Mouse (Mus musculus) ES-CJ7 (cell line): ENCODE results near the gene Zmynd8.
A peak's percentile ranks its signal among the peaks of the same experiment; 100 is the strongest.

Experiments
- DNase-seq: peaks from one replicate; pipeline ENCODE4 v3.0.0; 2011; ENCODE audit warnings: low read depth, low spot score

Zmynd8 gene

DNA sequence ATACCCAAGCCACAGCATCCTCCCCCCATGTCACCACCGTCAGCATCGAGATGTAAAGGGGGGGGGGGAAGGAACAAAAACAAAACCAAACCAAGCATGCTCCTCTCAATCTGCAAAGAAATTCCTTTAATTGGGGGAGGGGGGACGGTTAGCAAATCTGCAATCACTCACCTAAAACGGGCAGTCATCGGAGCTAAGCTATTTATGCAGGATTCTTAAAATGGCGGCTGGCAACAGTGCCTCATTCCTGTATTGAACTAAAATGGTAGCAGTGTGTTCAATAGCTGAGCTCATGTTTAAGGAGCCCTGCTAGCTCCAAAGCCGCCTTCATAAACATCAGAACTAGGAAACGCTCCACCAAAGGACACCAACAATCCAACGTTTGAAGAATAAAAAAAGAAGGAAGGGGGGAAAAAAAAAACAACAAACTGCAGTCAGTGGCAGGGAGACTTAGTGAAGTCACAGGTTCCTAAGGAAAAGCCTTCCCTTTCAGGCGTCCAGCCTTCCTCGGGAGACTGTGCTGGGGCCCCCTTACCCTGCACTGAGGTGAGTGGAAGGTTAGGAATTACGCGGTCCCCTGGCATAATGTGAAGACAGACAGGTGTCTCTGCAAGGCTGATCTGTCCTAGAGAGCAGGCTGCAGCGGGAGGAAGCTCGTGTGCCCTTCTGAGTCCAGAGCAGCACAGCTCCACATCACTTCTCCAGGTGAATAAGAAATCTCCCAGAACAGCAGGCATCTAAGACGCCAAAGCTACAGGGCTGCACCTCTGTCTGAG lies 19.2 kb downstream of the Zmynd8 start:
- DNase-seq: no peak

DNA sequence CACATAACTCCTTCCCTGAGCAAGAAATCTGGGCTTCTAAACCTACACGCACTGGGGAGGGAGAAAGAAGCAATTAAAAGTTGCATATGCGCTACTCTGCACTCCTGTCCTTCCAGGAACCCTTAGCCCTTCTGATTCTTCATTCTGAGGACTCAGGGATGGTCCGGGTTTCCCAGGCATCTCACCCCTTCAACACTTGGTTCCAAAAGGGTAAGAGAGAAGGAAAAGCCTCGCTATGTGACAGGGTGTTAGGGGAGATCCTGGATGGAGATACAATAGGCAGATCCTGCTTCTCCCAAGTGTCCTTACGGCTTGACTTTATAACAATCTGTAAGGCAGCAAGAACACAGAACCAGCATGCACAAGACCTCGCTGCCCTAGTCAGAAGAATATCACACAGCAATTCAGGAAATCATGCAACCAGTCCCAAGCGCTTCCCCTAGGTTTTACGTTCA lies 19.9 kb downstream of the Zmynd8 start:
- no peak for DNase-seq

DNA sequence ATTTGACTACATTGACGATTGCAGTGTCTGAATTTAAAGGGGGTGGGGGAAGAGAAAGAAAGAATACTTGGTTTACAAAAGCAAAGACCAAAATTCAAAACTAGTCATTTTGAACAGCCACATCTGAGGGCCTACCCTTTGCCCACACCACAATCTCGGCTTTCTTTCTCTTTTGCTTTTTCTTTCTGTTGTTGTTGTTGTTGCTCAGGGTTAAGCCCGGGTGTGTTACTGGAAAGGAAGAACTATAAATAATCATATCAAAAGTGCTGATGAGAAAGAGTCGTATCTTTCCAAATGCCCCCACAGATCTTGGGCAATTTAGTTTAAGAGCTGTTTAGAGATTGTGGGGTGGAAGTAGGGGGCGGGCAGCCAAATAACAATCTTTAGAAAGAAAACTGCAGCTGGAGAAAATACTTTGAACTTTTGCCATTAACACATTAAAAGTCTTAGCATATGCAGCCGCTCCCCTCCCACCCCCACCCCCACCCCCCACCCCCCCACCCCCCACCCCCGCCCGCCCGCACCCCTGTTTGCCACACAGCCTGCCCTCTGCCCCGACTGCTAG lies 20.7 kb downstream of the Zmynd8 start:
- no peak for DNase-seq

DNA sequence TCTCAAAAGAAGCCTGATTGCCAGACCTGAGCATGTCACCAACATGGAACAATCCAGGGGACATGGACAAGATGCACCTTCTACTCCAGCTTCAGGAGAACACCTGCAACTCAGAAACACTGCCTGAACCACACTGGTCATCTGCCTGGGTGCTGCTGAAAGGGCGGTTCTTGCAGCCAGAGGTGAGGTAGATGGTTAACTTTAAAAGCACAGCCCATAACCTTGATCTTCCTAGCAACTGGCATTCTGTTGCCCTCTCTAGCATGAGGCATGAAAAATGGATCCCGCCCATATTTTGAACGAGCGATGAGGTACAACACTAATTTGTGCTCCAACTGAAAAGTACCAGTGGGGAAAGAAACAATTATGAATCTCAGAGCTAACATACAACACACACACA lies 21.6 kb downstream of the Zmynd8 start:
- no peak for DNase-seq

DNA sequence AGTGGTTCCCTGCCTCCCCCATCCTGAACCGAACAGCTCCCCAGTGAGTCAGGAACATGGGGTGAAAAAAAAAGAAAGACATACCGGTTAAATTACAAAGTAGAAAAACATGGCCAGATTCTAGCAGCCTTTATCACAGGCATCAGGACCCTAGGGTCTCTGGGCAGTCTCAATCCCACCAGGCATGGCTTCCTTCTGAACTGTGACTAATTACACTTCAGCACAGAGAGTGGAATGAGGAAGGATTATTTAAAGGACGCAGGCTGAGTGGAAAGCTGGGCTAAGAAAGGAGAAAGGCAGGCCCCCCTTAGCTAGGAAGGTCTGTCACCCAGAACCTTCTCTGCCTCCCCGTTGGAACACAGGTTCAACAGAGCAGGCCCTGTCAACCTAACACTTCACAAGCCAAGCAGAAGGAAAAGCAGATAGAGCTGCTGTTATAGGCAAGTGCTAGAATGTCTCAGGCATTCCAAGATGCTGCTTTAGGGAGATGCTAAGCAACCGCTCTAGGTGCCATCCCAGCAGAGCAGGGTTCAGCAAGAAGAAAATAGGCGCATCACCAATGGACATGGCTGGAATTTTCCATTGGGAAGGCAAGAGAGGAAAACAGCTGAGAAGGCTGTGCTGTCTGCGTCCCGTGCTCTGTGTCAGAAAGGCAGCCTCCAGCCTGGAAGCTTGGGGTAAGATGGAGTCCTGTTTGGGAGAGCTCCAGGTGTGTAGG lies 22.5 kb downstream of the Zmynd8 start:
- no peak for DNase-seq

DNA sequence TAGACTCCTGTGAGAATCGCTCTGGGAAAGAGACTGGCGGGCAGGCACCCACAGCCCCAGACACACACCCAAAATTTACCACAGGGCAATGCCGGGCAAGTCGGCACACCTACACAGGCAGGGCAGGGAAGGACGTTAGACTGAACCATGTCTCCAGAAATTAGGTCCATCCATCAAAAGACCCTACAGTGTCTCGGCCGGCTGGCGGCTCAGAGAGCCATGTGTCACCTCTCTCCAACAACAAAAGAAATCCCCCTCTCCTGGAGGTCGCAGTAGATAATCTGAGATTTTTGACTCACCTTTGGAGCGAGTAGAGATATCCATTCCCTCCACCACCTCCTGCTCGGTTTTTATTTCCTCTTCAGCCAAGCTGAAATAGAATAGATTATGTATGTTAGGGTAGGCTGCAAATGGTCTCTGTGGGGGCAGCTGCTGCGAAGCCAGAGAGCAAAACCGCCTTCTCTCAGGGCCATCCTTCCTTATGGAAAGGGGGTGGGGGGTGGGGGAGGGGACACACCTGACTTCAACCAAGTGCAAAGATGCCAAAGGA lies 23.3 kb downstream of the Zmynd8 start:
- no peak for DNase-seq

DNA sequence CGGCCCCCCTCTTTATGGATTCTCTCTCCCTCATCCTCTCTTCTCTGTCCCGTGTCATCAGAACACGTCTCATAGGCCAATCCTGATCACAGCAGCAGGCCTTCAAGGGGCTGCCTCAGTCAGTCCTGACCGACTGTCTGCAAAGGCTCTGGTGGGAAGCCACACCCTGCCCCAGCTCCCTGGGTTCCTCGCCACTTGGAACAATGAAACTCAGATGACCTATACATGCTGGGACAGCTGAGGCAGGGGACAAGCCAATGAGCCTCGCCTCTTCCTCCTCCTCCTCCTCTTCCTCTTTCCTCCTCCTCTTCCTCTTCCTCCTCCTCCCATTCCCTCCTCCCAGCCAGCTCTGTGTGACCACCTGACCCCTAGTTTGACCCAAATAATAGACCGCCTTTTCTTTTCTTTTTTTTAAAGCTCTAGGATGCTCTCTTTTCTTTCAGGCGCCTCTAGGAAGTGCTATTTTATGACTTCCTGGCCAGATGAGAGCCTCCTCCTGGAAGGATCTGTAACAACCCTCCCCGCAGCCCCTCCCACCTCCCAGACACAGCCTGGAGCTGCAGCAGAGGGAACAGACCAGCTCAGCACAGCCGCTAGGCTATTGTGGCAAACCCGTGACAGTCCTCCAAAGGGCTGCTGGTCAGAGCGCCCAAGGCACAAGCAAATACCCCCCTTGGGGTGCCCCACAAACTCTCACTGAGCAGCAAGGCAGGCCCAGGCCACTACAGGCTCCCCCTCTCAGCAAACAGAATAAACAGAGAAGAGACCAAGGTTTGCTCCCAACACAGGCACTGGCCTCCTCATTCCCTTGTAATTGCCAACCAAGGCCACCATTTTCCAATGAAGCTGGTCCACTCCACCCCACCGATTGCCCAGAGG lies 24.1 kb downstream of the Zmynd8 start:
- DNase-seq: peak; percentile 84

DNA sequence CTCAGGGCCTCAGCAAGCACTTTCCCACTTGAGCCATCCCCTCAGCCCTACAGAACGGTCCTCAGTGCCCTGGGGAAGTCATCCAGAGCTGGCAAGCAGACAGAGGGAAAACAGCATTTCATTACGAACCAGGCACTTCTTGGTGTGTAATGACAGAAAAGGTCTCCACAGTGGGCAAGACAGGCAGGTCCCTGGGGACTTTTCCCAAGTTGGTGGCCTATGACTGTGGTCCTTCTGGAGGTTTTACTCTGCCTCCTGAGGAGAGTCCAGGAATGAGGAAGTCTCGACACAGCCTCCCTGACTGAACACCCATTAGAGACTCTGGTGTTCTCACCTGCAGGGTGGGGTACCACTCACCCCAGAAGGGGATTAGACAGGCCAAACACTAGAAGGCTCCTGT lies 25.0 kb downstream of the Zmynd8 start:
- no peak for DNase-seq

DNA sequence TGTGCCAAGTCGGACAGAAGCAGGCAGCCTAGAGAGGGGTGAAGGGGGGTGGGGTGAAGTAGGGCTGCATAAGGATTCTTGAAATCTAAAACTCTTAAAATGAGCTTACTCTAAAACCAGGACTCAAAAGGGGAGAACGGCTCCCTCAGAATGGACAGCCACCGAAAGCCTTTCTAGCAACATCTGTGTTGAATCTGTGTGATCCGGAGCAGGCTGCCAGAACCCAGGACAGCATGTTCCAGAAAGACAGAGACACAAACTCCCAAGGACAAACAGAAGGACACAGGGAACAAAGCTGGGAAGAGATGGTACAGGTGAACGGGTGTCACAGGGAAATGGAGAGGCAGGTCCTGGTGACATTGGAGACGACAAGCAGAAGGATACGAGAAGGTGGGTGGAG lies 25.6 kb downstream of the Zmynd8 start:
- no peak for DNase-seq

DNA sequence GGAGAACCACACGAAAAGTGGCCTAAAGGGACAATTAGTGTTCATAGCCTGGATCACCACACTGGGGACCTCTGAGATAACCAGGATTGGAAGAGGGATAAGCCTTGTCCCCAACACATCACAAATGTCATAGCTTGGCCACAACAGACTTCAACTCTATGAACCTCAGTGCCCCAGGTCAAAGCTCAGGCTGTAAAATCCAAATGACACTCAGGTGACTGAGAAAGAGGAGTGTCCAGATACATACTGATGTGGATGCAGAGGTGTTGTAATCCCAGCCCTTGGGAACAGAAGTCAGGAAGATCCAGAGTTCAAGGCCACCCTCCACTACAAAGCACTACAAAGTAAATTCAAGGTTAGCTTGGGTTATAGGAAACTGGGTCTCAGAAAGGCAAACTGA lies 29.6 kb downstream of the Zmynd8 start:
- DNase-seq: no peak

DNA sequence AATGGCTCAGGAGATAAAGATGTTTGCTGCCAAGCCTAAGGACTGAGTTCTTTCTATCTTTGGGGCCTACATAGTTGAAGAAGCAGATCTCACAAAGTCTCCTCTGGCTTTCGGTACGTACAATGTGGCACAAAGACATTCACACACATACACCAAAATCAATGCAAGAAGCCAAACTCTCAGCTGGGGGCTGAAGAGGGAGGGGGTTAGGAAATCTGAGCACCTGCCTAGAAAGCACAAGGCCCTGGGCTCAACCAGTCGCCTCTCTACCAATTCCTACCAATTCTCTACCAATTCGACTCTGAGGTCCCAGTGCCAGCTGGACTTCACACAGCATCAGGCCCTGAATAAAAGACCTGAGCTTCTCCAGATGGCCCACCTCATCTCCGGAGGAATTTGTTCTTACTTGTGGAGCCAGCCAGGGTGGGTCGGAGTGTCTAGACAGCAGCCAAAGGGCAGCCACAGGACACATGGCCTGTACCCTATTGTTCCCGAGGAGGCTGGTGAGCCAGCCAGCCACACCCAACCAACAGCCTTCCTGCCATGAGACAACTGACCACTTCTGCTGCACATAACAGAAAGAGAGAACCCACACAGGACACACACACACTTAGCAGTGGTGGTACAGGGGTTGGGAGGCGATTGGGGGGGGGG lies 30.2 kb downstream of the Zmynd8 start:
- no peak for DNase-seq

DNA sequence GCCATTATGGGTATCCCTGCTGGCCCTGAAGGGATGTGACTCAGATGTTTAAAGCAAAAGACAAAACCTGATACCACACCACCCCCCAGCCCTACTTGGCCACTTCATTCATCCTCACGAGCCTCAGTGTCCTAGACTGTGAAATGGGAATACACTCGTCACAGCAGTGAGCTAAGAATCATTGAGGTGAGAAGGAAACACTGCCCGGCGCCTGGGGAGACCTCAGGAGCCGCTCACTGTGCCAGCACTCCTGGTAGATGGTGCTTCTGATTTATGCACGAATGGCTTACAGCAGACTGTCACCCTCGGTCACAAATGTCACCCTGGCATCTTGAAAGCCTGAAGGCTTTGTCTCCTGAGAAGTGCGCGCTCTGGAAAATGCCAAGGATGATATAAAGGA lies 31.3 kb downstream of the Zmynd8 start:
- DNase-seq: no peak

DNA sequence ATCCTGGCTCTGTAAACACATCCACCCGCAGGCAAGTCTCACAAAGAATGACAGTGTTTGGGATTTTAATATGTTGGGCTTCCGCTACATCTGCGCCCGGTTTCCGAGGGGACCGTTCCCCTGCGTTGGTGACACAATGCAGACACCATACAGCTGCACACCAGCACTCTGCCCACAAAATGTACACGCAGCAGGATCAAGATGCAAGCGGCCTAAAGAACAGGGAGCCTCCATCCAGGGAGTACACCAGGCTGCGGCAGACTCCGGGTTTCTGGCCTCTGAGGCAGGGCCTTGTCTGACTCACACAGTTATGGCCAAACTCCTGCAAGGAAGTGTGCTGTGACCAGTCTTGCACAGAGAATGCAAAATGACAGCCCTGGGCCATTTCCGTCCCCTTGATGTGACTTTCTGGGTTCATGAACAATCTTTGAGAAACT lies 31.8 kb downstream of the Zmynd8 start:
- DNase-seq: no peak

DNA sequence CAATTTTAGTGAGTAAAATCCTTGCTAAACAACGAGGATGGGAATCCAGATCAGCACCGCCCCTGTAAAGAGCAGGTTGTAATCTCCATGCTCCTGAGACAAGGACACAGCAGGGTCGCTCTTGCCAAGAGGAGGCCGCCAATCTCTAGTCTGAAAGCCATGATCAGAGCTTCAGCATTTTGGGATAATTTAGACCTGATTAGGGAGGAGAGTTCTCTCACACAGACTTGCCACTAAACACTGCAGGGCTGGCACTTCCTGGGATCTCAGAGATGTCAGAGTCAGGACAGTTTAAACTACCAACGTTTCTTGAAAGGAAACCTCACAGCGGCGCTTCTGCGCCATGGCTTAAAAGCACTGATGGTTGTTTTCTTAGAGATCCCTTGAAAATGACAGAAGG lies 32.4 kb downstream of the Zmynd8 start:
- no peak for DNase-seq

DNA sequence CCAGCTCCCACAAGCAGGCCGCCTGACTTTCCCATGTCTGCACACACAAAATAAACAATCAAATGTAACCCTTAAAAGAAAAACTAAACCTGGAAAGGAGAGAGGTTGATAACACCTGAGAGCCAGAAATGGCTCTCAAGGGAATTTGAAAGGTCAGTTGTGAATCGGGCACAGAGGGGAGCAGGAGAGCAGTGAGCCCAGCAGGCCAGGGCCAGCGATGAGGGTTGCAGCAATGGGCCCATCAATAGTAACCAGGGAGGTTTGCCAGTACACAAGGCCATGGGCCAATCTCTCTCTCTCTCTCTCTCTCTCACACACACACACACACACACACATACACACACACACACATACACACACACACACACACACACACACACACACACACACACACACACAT lies 34.0 kb downstream of the Zmynd8 start:
- no peak for DNase-seq

DNA sequence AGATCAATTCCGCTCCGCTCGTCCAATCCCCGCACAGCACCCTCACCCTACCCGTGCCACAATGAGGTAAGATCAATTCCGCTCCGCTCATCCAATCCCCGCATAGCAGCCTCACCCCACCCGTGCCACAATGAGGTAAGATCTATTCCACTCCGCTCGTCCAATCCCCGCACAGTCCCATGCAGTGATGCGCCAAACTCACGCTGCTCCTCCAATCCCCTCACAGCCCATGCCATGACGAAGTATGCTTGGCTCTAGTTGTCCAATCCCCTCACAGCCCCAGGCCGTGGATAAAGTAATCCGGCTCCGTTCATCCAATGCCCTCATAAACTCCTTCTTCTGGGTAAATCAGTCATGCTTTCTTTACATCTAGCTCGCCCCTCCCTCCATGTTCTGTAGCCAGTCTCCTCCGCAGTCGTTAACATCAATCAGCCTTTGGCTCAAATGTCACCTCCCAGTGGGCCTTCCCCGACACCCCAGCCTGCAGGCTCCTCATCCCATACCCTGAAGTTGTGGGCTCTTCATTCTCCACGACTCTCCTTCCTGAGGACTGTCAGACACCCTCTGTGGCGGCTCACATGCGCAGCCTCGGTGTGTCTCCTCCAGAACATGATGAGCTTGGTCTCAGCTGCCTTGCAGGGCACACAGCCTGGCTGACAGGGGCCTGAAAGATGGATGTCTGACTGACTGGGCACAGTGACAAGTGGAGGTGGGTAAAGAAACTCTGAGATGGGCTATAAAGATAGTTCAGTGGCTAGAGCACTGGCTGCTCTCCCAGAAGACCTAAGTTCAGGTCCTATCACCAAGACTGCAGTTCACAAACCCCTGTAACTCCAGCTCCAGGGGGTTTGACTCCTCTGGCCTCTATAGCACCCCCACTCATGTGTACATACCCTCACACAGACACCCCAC lies 36.9 kb downstream of the Zmynd8 start:
- DNase-seq: peak; percentile 99

DNA sequence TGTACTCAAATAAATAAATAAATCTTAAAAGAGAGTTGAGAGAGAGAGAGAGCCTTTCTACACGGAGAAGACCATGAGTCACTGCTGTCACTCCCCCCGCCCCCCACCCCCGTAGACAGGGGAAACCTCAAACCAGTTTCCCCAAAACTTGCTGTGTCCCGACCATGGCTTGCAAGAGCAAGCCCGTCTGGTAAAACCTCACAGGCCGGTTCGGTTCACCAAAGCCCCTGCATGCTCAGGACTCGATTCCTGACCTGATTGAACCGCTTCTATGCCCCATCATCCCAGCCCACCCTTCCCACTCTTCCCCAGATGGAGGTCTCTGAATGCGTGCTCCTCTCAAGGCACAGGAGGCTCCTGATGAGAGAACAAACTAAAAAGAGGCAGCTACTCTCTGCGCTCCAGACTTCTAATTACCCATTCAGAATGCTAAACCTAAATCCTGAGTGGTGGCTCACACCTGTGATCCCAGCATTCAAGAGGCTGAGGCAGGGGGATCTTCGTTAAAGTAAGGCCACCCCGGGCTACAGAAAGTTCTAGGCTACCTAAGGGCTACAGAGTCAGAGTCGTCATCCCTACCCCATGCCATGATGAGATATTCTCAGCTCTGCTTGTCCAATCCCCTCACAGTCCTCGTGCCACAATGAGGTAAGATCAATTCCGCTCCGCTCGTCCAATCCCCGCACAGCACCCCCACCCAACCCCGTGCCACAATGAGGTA lies 37.7 kb downstream of the Zmynd8 start:
- no peak for DNase-seq

DNA sequence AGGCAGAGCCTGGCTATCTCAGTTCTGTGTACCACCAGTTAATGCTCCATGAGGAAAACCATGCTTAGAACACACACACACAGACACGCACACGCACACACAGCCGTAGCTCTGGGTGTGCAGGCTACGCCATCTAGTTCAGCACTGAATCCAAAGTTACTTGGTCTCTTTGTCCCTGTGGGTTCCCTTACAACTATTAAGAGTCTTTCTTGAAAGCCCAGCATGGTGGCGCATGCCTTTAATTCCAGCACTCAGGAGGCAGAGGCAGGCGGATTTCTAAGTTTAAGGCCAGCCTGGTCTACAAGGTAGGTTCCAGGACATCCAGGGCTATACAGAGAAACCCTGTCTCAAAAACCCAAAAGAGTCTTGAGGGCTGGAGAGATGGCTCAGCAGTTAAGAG lies 38.4 kb downstream of the Zmynd8 start:
- DNase-seq: no peak
